Mouse (Mus musculus) ES-E14 (cell line): ENCODE measurements around the gene Mrpl16. TPM values are rescaled to one million over a fixed set of nuclear protein-coding genes. Genes with fewer than 3 reads are reported as not detected.

Source experiments
- DNase-seq: peaks from one replicate; pipeline ENCODE4 v3.0.0-alpha.2; 2013; ENCODE audit warnings: low read depth, low spot score
- H3K27ac ChIP-seq: 2 replicates; pipeline ENCODE4 v1.5.1; 2012; ENCODE audit warnings: low read depth, mild to moderate bottlenecking, low read length, moderate library complexity, mixed read lengths; ENCODE audit not compliant: poor library complexity, insufficient read depth, severe bottlenecking
- H3K36me3 ChIP-seq: 2 replicates; pipeline ENCODE4 v1.6.1; 2012; ENCODE audit warnings: mild to moderate bottlenecking, low read length, moderate library complexity, mixed read lengths; ENCODE audit not compliant: control insufficient read depth, poor library complexity, insufficient read depth, severe bottlenecking
- H3K4me1 ChIP-seq, 2 experiments: fragments of 150-350 bp in 1 of 2; sonication (generic) in 1 of 2; 2 replicates each; pipeline ENCODE4 v1.6.1; 2012; ENCODE audit warnings: low read length in 2 of 2, mild to moderate bottlenecking in 1 of 2, mixed read lengths in 1 of 2; ENCODE audit not compliant: control insufficient read depth in 2 of 2, insufficient read depth in 2 of 2, poor library complexity in 1 of 2
- H3K4me3 ChIP-seq, 2 experiments: fragments of 150-350 bp in 1 of 2; sonication (generic) in 1 of 2; 2 replicates each; pipeline ENCODE4 v1.5.1; 2012; ENCODE audit warnings: low read length in 2 of 2, low read depth in 1 of 2, mild to moderate bottlenecking in 1 of 2, mixed read lengths in 1 of 2; ENCODE audit not compliant: insufficient read depth in 1 of 2, poor library complexity in 1 of 2, severe bottlenecking in 1 of 2
- H3K9ac ChIP-seq: 2 replicates; pipeline ENCODE4 v1.6.1; 2012; ENCODE audit warnings: low read depth, mild to moderate bottlenecking, low read length, mixed read lengths; ENCODE audit not compliant: poor library complexity, insufficient read depth, severe bottlenecking
- H3K9me3 ChIP-seq: fragments of 150-350 bp; sonication (generic); 2 replicates; pipeline ENCODE4 v1.6.1; 2012; ENCODE audit warnings: low read depth, mild to moderate bottlenecking, low read length; ENCODE audit not compliant: control insufficient read depth, insufficient read depth
- CHD2 ChIP-seq: IDR thresholded peaks from 2 replicates; pipeline ENCODE4 v1.6.1; 2014; ENCODE audit warnings: mild to moderate bottlenecking, low read depth, low read length, inconsistent platforms
- HCFC1 ChIP-seq: IDR thresholded peaks from 2 replicates; pipeline ENCODE4 v1.6.1; 2012; ENCODE audit warnings: low read length, inconsistent platforms, borderline replicate concordance; ENCODE audit not compliant: insufficient read depth
- MAFK ChIP-seq: IDR thresholded peaks from 2 replicates; pipeline ENCODE4 v1.6.1; 2014; ENCODE audit warnings: mild to moderate bottlenecking, low read depth, low read length, inconsistent platforms; ENCODE audit not compliant: insufficient read depth
- ZC3H11A ChIP-seq: IDR thresholded peaks from 2 replicates; pipeline ENCODE4 v1.6.1; 2012; ENCODE audit warnings: low read depth, mild to moderate bottlenecking, inconsistent platforms, low read length, borderline replicate concordance
- ZNF384 ChIP-seq: IDR thresholded peaks from 2 replicates; pipeline ENCODE4 v1.6.1; 2012; ENCODE audit warnings: low read depth, low read length, inconsistent platforms
- in situ Hi-C, 2 experiments: fragments of 600-800 bp; cut with MboI; formaldehyde crosslinking; loops; one replicate each; pipeline ENCODE4 v1.15.1; 2025; ENCODE audit warnings: low sequenced_read_pairs in 2 of 2, inconsistent platforms in 1 of 2; ENCODE audit not compliant: unreplicated experiment in 2 of 2
- total RNA-seq: library from RNA; depleted of rRNA; stranded (reverse); fragments of 300-350 nt; gene quantifications from 2 replicates; pipeline ENCODE4 v1.2.3, GENCODE M21; 2012

The Mrpl16 gene
- total RNA-seq, 1 experiment: 36.0 TPM

GRCm38 (mm10) chr19:11811688-11812365 is 41.6 kb downstream of the Mrpl16 start:
- peaks cover 6% of the 10 kb centered on the region; the same call in 1 of the 2 replicates for H3K36me3 ChIP-seq
- no peak overlapping the region for H3K4me3 ChIP-seq
- in situ Hi-C loops: no loop called here
- no peak overlapping the region for H3K27ac ChIP-seq
- H3K9me3 ChIP-seq: no peaks in the 10 kb centered on the region
- H3K9ac ChIP-seq: no peak overlapping the region
- TF ChIP-seq HCFC1 (no peak), ZNF384 (no peak), CHD2 (no peak), ZC3H11A (no peak), MAFK (no peak)
- peaks cover 5 to 37% of the 10 kb centered on the region in 2 experiments; a peak in 3 of 4 replicates for H3K4me1 ChIP-seq
- no peak for DNase-seq

DNA sequence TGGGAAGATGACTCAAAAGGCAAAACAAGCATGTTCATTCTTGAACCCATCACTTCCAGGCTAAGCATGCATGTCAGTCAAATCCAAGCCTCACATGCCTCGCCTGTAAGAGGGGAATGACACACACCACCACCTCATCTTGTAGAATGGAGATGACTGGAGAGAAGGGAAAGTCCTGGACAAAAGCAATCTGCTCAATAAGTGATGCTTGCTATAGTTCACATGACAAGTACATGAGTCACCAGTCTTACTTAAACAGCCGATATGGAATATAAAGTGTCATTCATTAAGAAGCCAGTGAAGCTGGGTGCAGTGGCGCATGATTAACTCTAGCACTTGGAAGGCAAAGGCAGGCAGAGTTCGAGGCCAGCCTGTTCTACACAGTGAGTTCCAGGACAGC is 42.9 kb downstream of the Mrpl16 start:
- no peaks in the 10 kb centered on the region for H3K9me3 ChIP-seq
- H3K4me3 ChIP-seq: no peak overlapping the region
- in situ Hi-C loops: no loop called here
- TF ChIP-seq CHD2: no peak
- no peak for TF ChIP-seq HCFC1
- no peak for TF ChIP-seq ZNF384
- no peak for TF ChIP-seq ZC3H11A
- no peak for TF ChIP-seq MAFK
- H3K4me1 ChIP-seq: peaks cover 0 to 30% of the 10 kb centered on the region in 2 experiments; a peak in 2 of 4 replicates
- no peak for DNase-seq
- no peak overlapping the region for H3K27ac ChIP-seq
- H3K36me3 ChIP-seq: peaks cover 6% of the 10 kb centered on the region; the same call in 1 of the 2 replicates
- H3K9ac ChIP-seq: no peak overlapping the region

- no peak for DNase-seq
- in situ Hi-C loops: no loop called here
- Histone ChIP-seq H3K9me3 (no peaks in the 10 kb centered on the region), H3K9ac (0 out of 2 replicates have a peak overlapping the region, but pooled peaks have one; percentile 11), H3K4me3 (no peak overlapping the region), H3K4me1 (peaks cover 0 to 28% of the 10 kb centered on the region in 2 experiments; a peak in 2 of 4 replicates), H3K36me3 (peaks cover 6% of the 10 kb centered on the region; the same call in 1 of the 2 replicates), H3K27ac (peak overlapping the region; percentile 51; the same call in 1 of the 2 replicates)
- TF ChIP-seq ZC3H11A (no peak), HCFC1 (no peak), CHD2 (no peak), ZNF384 (no peak), MAFK (no peak)
These were observed 43.5 kb downstream of the Mrpl16 start for GRCm38 (mm10) chr19:11813649-11814048.

DNA sequence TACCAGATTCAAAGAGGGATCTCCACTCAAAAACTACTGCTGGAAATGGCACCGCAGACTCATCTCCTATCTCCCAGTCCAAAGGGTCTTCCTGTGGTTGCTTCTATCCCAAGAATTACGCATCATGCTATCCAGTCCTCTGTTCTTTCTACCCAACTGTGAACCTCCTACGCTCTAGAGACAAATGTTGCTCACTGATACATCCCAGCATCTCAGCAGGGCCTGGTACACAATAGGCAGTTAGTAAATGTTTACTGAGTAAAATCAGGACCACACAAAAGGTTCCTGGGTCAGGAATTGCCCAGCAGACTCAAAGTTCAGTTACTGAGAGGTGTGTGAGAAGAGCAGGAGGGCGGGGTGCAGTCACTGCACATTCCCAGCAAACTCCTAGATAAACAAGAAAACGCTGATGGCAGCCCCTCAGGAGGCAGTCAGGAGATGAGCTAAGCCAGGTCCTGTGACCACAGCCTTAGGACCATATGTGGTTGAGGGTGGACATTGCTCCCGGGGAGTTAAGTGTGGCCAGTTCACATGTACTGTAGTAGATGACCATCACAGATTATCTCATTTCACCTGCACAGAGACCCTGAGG is 44.6 kb downstream of the Mrpl16 start:
- Histone ChIP-seq H3K4me3 (no peak overlapping the region), H3K9me3 (no peaks in the 10 kb centered on the region), H3K9ac (no peak overlapping the region), H3K4me1 (peaks cover 0 to 28% of the 10 kb centered on the region in 2 experiments; a peak in 2 of 4 replicates), H3K36me3 (peaks cover 6% of the 10 kb centered on the region; the same call in 1 of the 2 replicates), H3K27ac (no peak overlapping the region)
- TF ChIP-seq ZNF384 (no peak), HCFC1 (no peak), CHD2 (no peak), MAFK (no peak), ZC3H11A (no peak)
- DNase-seq: no peak
- in situ Hi-C loops: no loop called here
